Mouse (Mus musculus) lung, postnatal 0 days (tissue): Measurements from ENCODE around the gene Slc16a7.

Experiments used
- CTCF ChIP-seq: IDR thresholded peaks from 2 replicates; pipeline ENCODE4 v1.5.1; 2016; ENCODE audit warnings: antibody characterized with exemption, mild to moderate bottlenecking
- EP300 ChIP-seq: IDR thresholded peaks from 2 replicates; pipeline ENCODE4 v1.6.1; 2016; ENCODE audit warnings: antibody characterized with exemption, mild to moderate bottlenecking, control low read depth

- TF ChIP-seq CTCF (no peak), EP300 (no peak)
Observed at GRCm38 (mm10) chr10:125266322-125266721, 122.9 kb downstream of the Slc16a7 start.
